Mouse (Mus musculus): ENCODE measurements around the gene Gm5475.

GRCm38 (mm10) chr15:100391066-100391465 is 30.9 kb upstream of the Gm5475 start:
- TF ChIP-seq POLR2A (IDR thresholded peaks at IDR 0.05; ENCODE audit: borderline replicate concordance, extremely low read depth, insufficient read depth, insufficient read length, poor library complexity, severe bottlenecking) (no peak), CTCF (IDR thresholded peaks at IDR 0.05; ENCODE audit: borderline replicate concordance, extremely low read depth, insufficient read depth, insufficient read length) (no peak)
